Mouse (Mus musculus) spleen, postnatal 4 days (tissue): ENCODE results near the gene Jam3.
A peak's percentile ranks its signal among the peaks of the same experiment; 100 is the strongest.

Source experiments
- DNase-seq, 2 experiments: peaks; one replicate each; pipeline ENCODE4 v3.0.0; 2022; ENCODE audit warnings: low spot score in 2 of 2

The Jam3 gene

GRCm38 (mm10) chr9:27111756-27112155, 43.5 kb downstream of the Jam3 start:
- no peak for DNase-seq

DNA sequence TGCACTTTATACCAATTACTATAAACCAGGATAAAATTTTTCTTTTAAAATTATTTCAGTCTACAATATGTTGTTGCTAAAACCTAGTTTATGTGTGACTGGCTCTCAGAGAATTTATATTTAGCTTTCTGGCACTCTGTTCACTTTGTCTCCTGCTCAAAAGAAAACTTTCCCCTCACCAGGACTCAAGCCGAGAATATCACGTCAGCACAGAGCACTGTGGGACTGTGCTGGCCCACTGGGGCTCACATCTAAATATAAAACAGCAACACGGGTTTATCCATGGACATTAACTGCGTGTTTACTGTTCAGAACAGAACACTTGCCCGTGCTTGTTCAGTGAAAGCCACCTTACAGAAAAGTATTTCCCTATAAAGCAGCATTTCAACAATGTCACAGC, 44.5 kb downstream of the Jam3 start:
- no peak for DNase-seq

DNA sequence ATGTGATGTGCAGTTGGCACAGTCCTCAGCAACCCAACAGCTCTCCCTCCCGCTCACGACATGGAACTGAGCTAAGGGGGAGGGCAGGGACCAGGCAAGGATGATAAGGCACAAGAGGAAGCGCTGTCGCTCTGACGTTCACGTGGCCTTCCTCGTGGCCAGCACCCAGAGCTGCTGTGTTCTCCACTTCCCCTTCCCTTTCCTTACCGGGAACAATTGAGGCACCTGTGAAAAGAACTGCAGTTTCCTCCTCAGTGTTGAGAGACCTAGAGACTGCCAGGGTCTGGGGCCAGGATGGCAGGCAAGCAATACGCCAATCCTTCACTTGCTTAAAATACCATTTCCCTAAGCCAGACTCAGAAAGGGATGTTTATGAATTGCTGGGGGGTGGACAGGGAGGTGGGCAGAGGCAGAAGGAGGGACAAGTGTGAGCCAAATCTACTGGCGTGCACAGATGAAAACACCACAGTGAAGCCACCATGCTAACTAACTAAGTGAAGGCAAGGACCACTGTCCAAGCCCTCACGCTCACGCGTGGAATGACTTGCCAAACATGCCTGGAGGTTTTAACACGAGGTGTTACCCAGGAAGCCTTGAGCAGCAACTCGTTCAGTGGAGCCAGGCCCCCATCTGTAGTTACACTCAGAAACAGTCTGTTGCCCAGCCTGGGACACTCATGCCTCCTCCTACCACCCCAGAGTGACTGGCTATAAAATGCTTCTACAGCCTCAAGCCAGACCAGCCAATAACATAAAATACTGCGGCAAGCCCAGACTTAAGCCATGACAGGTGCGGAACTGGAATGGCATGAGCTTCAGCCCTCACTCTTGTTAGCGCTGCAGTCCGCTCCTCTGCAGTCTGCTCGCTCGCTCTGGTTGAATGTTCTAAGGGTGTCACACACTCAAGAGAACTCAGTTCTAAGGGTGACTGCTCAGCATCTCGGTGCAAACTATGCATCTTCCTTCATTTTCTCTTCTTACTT, 45.4 kb downstream of the Jam3 start:
- no peak for DNase-seq

DNA sequence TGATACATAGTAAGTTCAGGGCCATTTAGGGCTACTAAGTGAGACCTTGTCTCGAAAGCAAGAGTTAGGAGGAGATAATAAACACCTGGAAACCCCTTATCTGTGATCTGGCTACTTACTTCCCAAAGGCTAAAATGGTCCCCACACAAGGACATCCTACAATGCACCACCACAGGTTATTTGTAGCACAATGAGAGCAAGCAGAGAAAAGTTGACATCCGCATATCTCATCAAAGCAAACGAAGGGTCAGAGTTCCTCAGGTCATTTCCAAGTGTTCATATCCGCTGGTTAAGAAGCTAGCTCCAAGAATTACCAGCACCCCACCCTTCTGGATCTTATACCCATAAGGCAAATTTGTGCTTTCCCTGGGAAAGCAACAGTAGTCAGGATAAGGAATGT, 46.8 kb downstream of the Jam3 start:
- DNase-seq, result no peak

DNA sequence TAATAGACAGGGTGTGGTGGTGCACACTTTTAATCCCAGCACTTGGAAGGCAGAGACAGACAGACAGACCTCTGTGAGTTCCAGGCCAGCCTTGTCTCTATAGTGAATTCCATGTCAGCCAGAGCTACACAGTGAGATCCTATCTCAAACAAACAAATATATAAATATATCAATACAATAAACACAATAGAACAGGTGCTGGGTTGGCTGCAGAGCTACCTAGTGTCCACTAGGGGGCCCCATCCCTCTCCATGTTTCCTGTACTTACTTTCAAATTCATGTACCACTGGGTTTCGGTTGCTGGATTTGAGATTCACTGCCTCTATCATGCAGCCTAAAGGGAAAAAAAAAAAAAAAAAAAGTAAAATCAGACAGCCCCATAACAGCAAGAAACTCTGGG, 49.1 kb downstream of the Jam3 start:
- DNase-seq, result no peak

DNA sequence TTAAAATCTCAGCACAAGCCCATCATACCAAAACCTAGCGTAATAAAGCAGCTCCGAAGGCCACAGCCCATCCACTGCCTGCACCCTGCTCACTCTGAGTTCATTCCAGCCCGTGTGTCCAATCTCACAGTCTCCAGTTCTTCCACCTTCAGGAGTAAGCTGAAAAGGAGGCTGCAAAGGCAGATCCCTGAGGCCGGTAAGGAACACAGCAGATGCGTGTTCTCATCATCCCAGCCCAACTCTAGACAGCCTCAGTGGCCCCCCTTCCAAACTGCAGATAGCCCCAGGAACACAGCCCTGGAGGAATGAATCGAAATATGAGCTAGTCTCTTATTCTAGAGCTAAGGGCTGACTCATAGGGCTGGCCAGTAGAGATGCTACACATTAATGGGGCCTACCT, 53.8 kb downstream of the Jam3 start:
- DNase-seq, result no peak

- no peak for DNase-seq
Observed at GRCm38 (mm10) chr9:27099474-27099873, 55.7 kb downstream of the Jam3 start.

- DNase-seq, result peak in 1 of 2 experiments; percentile 47
Observed at GRCm38 (mm10) chr9:27098557-27098956, 56.7 kb downstream of the Jam3 start.

DNA sequence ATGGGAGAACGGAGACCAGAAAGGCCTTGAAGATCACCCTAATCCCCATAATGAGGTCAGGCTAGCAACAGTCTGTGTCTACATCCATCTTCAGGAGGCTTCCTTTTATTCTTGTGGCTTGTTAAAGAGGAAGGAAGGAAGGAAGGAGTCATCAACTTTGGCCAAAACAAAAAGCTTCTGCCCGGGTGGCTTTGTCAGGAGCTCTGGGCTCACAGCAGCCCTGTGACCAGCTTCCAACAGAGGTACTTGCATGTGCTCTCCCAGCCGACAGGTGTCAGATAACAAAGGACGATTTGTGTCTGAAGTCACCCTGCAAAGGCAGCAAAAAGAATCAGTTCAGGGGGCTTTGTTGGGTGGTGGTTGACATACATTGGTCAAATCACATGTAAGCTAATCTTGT, 57.1 kb downstream of the Jam3 start:
- DNase-seq, result peak in 1 of 2 experiments; percentile 51

DNA sequence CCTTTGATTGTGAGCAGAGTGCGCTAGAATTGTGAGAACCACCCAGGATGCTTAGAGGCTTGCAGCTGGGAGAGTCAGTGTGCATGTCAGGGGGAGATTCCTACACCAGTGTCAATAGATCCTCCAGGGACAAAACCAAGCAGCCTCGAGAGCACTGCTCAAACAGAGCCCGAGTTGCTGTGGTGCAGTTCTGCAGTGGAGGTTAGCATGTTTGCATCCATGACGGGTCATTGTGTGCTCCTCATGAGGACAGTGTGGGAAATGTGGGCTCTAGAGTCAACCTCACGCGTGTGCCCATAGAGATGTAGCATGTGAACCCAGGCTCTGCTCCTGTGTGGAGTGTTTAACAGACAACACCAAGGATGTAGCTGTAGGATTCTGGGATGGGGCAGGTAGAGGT, 62.3 kb downstream of the Jam3 start:
- DNase-seq, result peak in 1 of 2 experiments; percentile 53

DNA sequence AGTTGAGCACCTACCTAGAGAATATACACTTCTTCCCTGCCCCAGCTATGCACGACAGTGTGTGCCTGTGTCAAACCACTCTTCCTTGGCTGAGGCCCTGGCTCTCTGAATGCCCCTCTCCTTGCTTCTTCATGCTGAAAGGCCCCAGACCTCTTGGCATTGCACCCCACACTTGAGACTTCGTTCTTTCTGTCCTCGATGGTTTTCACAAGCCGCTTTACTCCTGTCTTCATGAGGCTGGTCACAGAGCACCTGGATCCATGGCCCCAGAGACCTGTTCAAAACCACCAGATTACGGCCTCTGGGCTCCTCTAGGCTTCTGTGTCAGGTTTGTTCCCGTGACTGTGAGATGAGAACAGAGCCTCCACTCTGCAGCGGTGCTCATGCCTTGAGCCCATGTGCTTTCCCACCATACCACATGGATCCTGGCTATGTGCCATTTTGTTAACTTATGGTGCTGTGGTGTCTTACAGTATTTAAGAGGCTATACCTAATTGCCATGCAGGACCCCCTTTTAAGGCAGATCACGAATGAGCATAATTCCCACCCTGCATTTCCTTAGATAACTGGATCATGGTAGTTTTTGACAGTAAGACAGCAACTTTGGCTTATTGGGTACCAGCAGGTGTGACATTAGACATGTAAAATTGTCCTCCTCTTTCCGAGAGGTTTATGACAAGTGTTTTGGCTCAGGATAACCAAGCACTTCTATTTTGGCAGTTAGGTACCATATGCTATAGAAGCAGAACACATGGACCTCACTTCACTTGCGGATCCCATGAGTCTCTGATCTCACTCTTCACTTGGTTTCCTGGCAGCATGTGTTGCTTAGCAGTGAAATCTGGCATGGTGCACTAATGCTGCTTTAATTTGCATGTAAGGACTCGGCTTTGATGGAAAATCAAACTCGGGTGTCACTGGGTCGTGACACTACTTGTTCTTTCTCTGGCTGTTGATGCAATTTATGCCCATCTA, 64.1 kb downstream of the Jam3 start:
- no peak for DNase-seq

DNA sequence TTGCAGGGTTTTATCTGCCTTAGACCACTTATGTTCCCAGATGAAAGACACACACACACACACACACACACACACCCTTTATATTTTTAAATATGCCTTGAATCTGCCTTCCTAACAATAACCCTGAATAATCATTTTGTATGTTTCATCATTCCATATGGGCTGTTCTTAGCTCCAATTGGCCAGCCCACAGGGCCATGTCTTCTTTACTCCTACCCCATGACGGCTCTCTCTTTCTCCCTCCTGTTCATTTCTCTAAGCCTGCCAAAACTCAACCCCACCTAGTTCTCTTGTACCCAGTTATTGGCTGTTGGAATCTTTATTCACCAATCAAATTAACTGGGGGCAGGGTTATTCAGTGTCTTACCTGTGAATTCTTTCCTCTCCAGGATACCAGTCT, 65.1 kb downstream of the Jam3 start:
- no peak for DNase-seq

DNA sequence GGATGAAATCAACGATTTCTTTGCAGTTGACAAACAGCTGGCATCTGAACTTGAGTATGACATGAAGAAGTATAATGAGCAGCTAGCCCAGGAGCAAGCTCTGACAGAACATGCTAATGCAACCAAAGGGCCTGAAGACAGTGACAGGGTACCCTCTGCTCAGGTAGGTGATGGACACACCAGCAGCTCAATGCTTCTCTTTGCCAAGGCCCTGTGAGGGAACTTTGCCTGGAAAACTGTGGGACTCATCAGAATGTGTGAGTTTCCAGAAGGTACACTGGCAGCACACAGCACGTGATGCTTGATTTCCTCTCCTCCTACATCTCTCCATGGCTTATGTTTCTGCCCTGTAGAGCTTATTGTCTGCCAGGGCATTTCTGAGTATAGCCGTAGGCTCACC, 67.8 kb downstream of the Jam3 start:
- DNase-seq, result no peak

DNA sequence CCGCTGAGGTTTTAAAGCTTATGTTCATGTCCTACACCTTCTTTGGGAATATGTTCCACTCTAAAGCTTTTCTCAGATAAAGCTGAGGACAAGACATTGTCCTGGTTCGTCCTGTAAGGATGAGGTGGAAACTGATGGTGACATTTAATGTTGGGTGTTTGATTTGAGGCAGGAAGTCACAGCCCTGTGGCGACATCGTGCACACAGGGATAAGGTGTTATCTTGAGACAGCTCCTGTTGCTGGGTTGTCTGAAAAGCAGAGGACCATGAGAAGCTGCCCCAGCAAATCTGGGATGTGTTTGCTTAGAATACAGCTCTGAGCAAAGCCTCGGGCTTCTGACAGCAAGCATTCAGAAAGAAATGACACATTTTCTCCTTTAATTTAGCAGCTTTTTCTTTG, 69.0 kb downstream of the Jam3 start:
- DNase-seq, result no peak

GRCm38 (mm10) chr9:27075812-27076211, 79.4 kb downstream of the Jam3 start:
- no peak for DNase-seq

- no peak for DNase-seq
Observed at GRCm38 (mm10) chr9:27074677-27075076, 80.5 kb downstream of the Jam3 start.

- DNase-seq, result no peak
Observed at GRCm38 (mm10) chr9:27070895-27071294, 84.3 kb downstream of the Jam3 start.

DNA sequence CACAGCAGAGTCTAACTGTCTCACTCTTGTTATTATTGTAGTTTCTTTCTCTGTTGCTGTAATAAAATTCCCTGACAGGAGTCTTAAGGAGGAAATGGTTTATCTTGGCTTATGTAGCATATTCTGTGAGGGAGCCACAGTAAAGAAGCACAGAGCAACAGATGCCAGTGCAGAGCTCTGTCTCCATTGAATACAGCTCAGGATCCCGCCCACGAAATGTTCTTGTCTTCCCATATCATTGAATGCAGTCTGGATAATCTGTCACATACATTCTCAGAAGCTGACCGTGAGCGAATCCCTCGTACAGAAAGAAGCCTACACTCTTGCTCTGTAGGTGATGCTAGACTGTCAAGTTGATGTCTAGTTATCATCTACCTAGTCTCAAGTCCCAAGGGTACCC, 96.9 kb downstream of the Jam3 start:
- DNase-seq, result no peak

DNA sequence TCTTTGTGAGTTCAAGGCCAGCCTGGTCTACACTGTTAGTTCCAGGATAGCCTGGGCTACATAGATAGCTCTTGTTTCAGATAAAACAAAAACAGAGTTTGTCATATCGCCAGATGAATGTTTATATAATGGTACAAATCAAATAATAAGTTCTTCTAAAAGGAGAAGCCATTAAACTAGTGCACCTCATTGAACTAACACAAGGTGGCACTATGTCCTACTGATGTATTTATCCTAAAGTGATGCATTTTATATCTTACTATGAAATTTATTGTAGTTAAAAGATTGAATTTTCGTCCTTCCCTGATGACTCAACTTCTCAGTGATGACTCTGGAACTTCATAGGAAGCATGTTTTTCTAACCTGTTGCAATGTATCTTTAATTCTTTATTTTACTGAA, 105.7 kb downstream of the Jam3 start:
- no peak for DNase-seq
